Mouse (Mus musculus) MEL (cell line): Measurements from ENCODE around the gene Nrxn2. TPM values are rescaled to one million over a fixed set of nuclear protein-coding genes. Genes with fewer than 3 reads are reported as not detected.

Experiments used
- DNase-seq: peaks from one replicate; pipeline ENCODE4 v3.0.0; 2011; ENCODE audit warnings: low read depth, low spot score
- H3K27ac ChIP-seq: 2 replicates; pipeline ENCODE4 v1.5.1; 2012; ENCODE audit warnings: low read depth, mild to moderate bottlenecking, control low read depth, low read length, moderate library complexity; ENCODE audit not compliant: control insufficient read depth
- H3K27me3 ChIP-seq, 2 experiments: fragments of 150-350 bp in 1 of 2; sonication (generic) in 1 of 2; 2 replicates each; pipeline ENCODE4 v1.6.1; 2012; ENCODE audit warnings: low read length in 2 of 2, mild to moderate bottlenecking in 2 of 2, improper control_type of control experiment in 1 of 2, moderate library complexity in 1 of 2; ENCODE audit not compliant: insufficient read depth in 2 of 2, control insufficient read depth in 1 of 2
- H3K36me3 ChIP-seq, 2 experiments: 2 replicates each; pipeline ENCODE4 v1.6.1; 2012 to 2014; ENCODE audit warnings: low read length in 2 of 2, improper control_type of control experiment in 1 of 2, inconsistent platforms in 1 of 2, mild to moderate bottlenecking in 1 of 2; ENCODE audit not compliant: insufficient read depth in 2 of 2, control insufficient read depth in 1 of 2
- H3K4me1 ChIP-seq, 2 experiments: fragments of 150-350 bp in 1 of 2; sonication (generic) in 1 of 2; 2 replicates each; pipeline ENCODE4 v1.6.1; 2012; ENCODE audit warnings: low read length in 2 of 2, improper control_type of control experiment in 1 of 2, mild to moderate bottlenecking in 1 of 2; ENCODE audit not compliant: insufficient read depth in 2 of 2, control insufficient read depth in 1 of 2
- H3K4me3 ChIP-seq, 2 experiments: fragments of 150-350 bp in 1 of 2; sonication (generic) in 1 of 2; 2 replicates each; pipeline ENCODE4 v1.5.1; 2012; ENCODE audit warnings: low read depth in 2 of 2, low read length in 2 of 2, mild to moderate bottlenecking in 2 of 2, moderate library complexity in 2 of 2, control low read depth in 1 of 2, improper control_type of control experiment in 1 of 2; ENCODE audit not compliant: control insufficient read depth in 1 of 2, insufficient read depth in 1 of 2
- H3K79me2 ChIP-seq: 2 replicates; pipeline ENCODE4 v1.6.1; 2012; ENCODE audit warnings: mild to moderate bottlenecking, low read length, moderate library complexity; ENCODE audit not compliant: control insufficient read depth, poor library complexity, insufficient read depth
- H3K9ac ChIP-seq: 2 replicates; pipeline ENCODE4 v1.6.1; 2012; ENCODE audit warnings: low read depth, mild to moderate bottlenecking, control low read depth, low read length, moderate library complexity; ENCODE audit not compliant: control insufficient read depth, poor library complexity, severe bottlenecking
- H3K9me3 ChIP-seq: fragments of 150-350 bp; sonication (generic); replicated peaks from 2 replicates; pipeline ENCODE4 v1.6.1; 2012; ENCODE audit warnings: mild to moderate bottlenecking, low read length, improper control_type of control experiment, moderate library complexity; ENCODE audit not compliant: insufficient read depth
- BHLHE40 ChIP-seq: IDR thresholded peaks from 2 replicates; pipeline ENCODE4 v1.6.1; 2012; ENCODE audit warnings: low read depth, mild to moderate bottlenecking, inconsistent platforms, low read length, improper control_type of control experiment, borderline replicate concordance
- CHD2 ChIP-seq: IDR thresholded peaks from 2 replicates; pipeline ENCODE4 v1.6.1; 2011; ENCODE audit warnings: low read length, improper control_type of control experiment
- CTCF ChIP-seq, 3 experiments: IDR thresholded peaks in 2 of 3; conservative IDR thresholded peaks in 1 of 3; 2 replicates each; pipeline ENCODE4 v1.5.1; 2011 to 2012; ENCODE audit warnings: low read length in 3 of 3, low read depth in 2 of 3, mild to moderate bottlenecking in 2 of 3, improper control_type of control experiment in 1 of 3, inconsistent platforms in 1 of 3, mixed read lengths in 1 of 3, moderate library complexity in 1 of 3; ENCODE audit not compliant: control insufficient read depth in 1 of 3, insufficient read depth in 1 of 3, poor library complexity in 1 of 3, severe bottlenecking in 1 of 3
- ELF1 ChIP-seq: IDR thresholded peaks from 2 replicates; pipeline ENCODE4 v1.6.1; 2014; ENCODE audit warnings: low read depth, mild to moderate bottlenecking, inconsistent platforms, low read length, improper control_type of control experiment, moderate library complexity
- ETS1 ChIP-seq: IDR thresholded peaks from 2 replicates; pipeline ENCODE4 v1.6.1; 2012; ENCODE audit warnings: low read depth, mild to moderate bottlenecking, inconsistent platforms, low read length, improper control_type of control experiment, moderate library complexity
- GATA1 ChIP-seq: IDR thresholded peaks from 2 replicates; pipeline ENCODE4 v1.6.1; 2011; ENCODE audit warnings: low read depth, low read length, improper control_type of control experiment
- HCFC1 ChIP-seq: IDR thresholded peaks from 2 replicates; pipeline ENCODE4 v1.6.1; 2012; ENCODE audit warnings: low read depth, mild to moderate bottlenecking, inconsistent platforms, low read length, improper control_type of control experiment, moderate library complexity
- JUND ChIP-seq: IDR thresholded peaks from 2 replicates; pipeline ENCODE4 v1.6.1; 2011; ENCODE audit warnings: low read depth, mild to moderate bottlenecking, improper control_type of control experiment, low read length
- MAFK ChIP-seq: IDR thresholded peaks from 2 replicates; pipeline ENCODE4 v1.6.1; 2011; ENCODE audit warnings: low read depth, mild to moderate bottlenecking, low read length, improper control_type of control experiment, borderline replicate concordance
- MAZ ChIP-seq: IDR thresholded peaks from 2 replicates; pipeline ENCODE4 v1.6.1; 2012; ENCODE audit warnings: low read depth, mild to moderate bottlenecking, inconsistent platforms, low read length, improper control_type of control experiment
- MXI1 ChIP-seq: IDR thresholded peaks from 2 replicates; pipeline ENCODE4 v1.6.1; 2011; ENCODE audit warnings: mild to moderate bottlenecking, low read depth, low read length, improper control_type of control experiment
- MYC ChIP-seq: IDR thresholded peaks from 2 replicates; pipeline ENCODE4 v1.6.1; 2011; ENCODE audit warnings: low read depth, mild to moderate bottlenecking, low read length, improper control_type of control experiment, moderate library complexity
- NRF1 ChIP-seq: IDR thresholded peaks from 2 replicates; pipeline ENCODE4 v1.6.1; 2014; ENCODE audit warnings: low read depth, mild to moderate bottlenecking, inconsistent platforms, low read length, improper control_type of control experiment, moderate library complexity; ENCODE audit not compliant: poor library complexity, insufficient read depth, severe bottlenecking
- POLR2AphosphoS5 ChIP-seq: IDR thresholded peaks from 2 replicates; pipeline ENCODE4 v1.6.1; 2012; ENCODE audit warnings: low read depth, borderline replicate concordance, mild to moderate bottlenecking, inconsistent platforms, low read length, moderate library complexity, mixed read lengths
- RAD21 ChIP-seq: IDR thresholded peaks from 2 replicates; pipeline ENCODE4 v1.6.1; 2011; ENCODE audit warnings: mild to moderate bottlenecking, low read depth, low read length, improper control_type of control experiment
- RCOR1 ChIP-seq: IDR thresholded peaks from 2 replicates; pipeline ENCODE4 v1.6.1; 2012; ENCODE audit warnings: low read depth, mild to moderate bottlenecking, inconsistent platforms, low read length, improper control_type of control experiment
- SIN3A ChIP-seq: IDR thresholded peaks from 2 replicates; pipeline ENCODE4 v1.6.1; 2012; ENCODE audit warnings: low read length, improper control_type of control experiment, inconsistent platforms
- TAL1 ChIP-seq: IDR thresholded peaks from 2 replicates; pipeline ENCODE4 v1.6.1; 2012; ENCODE audit warnings: mild to moderate bottlenecking, inconsistent platforms, low read length, moderate library complexity, mixed read lengths
- USF1 ChIP-seq: IDR thresholded peaks from 2 replicates; pipeline ENCODE4 v1.6.1; 2014; ENCODE audit warnings: low read depth, mild to moderate bottlenecking, inconsistent platforms, low read length, improper control_type of control experiment, moderate library complexity
- USF2 ChIP-seq, 2 experiments: IDR thresholded peaks; 2 replicates each; pipeline ENCODE4 v1.6.1; 2011 to 2012; ENCODE audit warnings: improper control_type of control experiment in 2 of 2, low read length in 2 of 2, borderline replicate concordance in 1 of 2, inconsistent platforms in 1 of 2, low read depth in 1 of 2, mild to moderate bottlenecking in 1 of 2; ENCODE audit not compliant: insufficient read depth in 1 of 2
- ZMIZ1 ChIP-seq: IDR thresholded peaks from 2 replicates; pipeline ENCODE4 v1.6.1; 2012; ENCODE audit warnings: low read depth, mild to moderate bottlenecking, inconsistent platforms, low read length, improper control_type of control experiment, moderate library complexity
- polyA plus RNA-seq, 2 experiments: library from polyadenylated mRNA; stranded (reverse) in 1 of 2; unstranded in 1 of 2; fragments of >175 nt in 1 of 2; fragments of >200 nt in 1 of 2; gene quantifications; 2 replicates each; pipeline versions ENCODE4 v1.2.1 to v1.2.4; 2012; ENCODE audit warnings: low replicate concordance in 2 of 2, low read depth in 1 of 2; ENCODE audit not compliant: insufficient read length in 2 of 2, insufficient read depth in 1 of 2, missing spikeins in 1 of 2
- total RNA-seq: library from RNA; depleted of rRNA; stranded (reverse); fragments of 300-350 nt; gene quantifications from 2 replicates; pipeline ENCODE4 v1.2.3, GENCODE M21; 2012

Nrxn2 gene
- total and polyA plus RNA-seq, 3 experiments, result 0.39 to 0.42 TPM; not detected in 1

DNA sequence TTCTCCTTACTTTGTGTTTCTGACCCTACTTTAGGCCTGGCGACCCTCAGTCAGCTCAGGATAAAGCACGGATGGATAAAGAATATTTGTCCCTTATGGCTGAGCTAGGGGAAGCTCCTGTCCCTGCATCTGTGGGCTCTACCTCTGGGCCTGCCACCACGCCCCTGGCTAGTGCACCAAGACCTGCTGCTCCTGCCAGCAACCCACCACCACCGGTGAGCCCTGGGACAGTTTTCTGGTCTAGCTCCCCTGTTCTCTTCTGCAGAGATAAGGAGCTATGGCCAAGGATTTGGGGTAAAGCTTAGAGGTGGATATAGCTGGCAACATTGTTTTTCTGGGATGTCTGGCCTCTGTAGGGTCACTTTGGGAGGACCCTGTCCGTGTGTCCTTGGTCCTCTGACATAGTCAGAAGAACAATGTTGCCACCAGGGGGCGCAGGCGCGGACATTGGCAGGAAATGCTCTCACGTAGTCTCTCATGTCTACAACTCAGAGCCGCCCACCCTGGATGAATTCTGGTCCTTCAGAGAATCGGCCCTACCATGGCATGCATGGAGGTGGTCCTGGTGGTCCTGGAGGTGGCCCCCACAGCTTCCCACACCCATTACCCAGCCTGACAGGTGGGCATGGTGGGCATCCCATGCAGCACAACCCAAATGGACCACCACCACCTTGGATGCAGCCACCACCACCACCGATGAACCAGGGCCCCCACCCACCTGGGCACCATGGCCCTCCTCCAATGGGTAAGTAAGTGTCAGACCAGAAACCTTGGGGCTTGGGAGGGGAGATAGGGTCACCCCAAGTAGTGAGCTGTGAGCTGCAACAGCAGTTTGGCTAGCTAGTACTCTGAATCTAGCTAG lies 44.8 kb upstream of the Nrxn2 start:
- Histone ChIP-seq H3K4me1 (peaks cover 13 to 15% of the 10 kb centered on the region in 2 experiments), H3K36me3 (peaks cover 30 to 44% of the 10 kb centered on the region in 2 experiments), H3K9ac (no peak overlapping the region), H3K79me2 (peaks cover 10% of the 10 kb centered on the region), H3K27me3 (no peaks in the 10 kb centered on the region), H3K9me3 (no peaks in the 10 kb centered on the region), H3K4me3 (no peak overlapping the region), H3K27ac (no peak overlapping the region)
- TF ChIP-seq RAD21, result no peak; the same call in 1 of the 2 replicates
- no peak for TF ChIP-seq HCFC1
- peak; percentile 63 to 90 (median 79) for TF ChIP-seq CTCF (IDR thresholded peaks at IDR 0.05 in 2 of 3, conservative IDR thresholded peaks at IDR 0.05 in 1 of 3; ENCODE audit: control insufficient read depth in 1 of 3, insufficient read depth in 1 of 3, low read depth in 2 of 3, low read length in 3 of 3, poor library complexity in 1 of 3, severe bottlenecking in 1 of 3)
- DNase-seq, result peak; percentile 74

- DNase-seq, result no peak
- Histone ChIP-seq H3K79me2 (peaks cover 10% of the 10 kb centered on the region), H3K27ac (no peak overlapping the region), H3K9ac (no peak overlapping the region), H3K27me3 (no peaks in the 10 kb centered on the region), H3K36me3 (peaks cover 23 to 37% of the 10 kb centered on the region in 2 experiments), H3K4me3 (no peak overlapping the region)
- no peak for TF ChIP-seq USF2 (IDR thresholded peaks at IDR 0.05; ENCODE audit: borderline replicate concordance in 1 of 2, insufficient read depth in 1 of 2, low read depth in 1 of 2, low read length in 2 of 2)
- no peak for TF ChIP-seq USF1
- TF ChIP-seq ZMIZ1, result no peak
- no peak for TF ChIP-seq CHD2
- TF ChIP-seq HCFC1, result no peak
- TF ChIP-seq NRF1, result no peak
- TF ChIP-seq RCOR1, result no peak
- no peak for TF ChIP-seq MXI1
- TF ChIP-seq GATA1, result no peak
- no peak for TF ChIP-seq SIN3A
- TF ChIP-seq MAZ, result no peak
- TF ChIP-seq MYC, result no peak
- TF ChIP-seq TAL1, result no peak
- TF ChIP-seq JUND, result no peak
- TF ChIP-seq BHLHE40, result no peak
- TF ChIP-seq ETS1, result no peak
- TF ChIP-seq POLR2AphosphoS5, result no peak
- no peak for TF ChIP-seq ELF1
- no peak for TF ChIP-seq MAFK
- TF ChIP-seq, all 39 proteins: peak for 0
- no peaks in the 10 kb centered on the region for H3K9me3 ChIP-seq
- H3K4me1 ChIP-seq, result peaks cover 9% of the 10 kb centered on the region in 2 experiments
Observed at GRCm38 (mm10) chr19:6374571-6374970, 44.0 kb upstream of the Nrxn2 start.
